Mouse (Mus musculus): Measurements from ENCODE around the gene Myo18b.

The Myo18b gene

GRCm38 (mm10) chr5:112663701-112664100 is 232.5 kb downstream of the Myo18b start:
- DNase-seq, result no peak

- DNase-seq, result no peak
Observed at GRCm38 (mm10) chr5:112660924-112661431, 235.2 kb downstream of the Myo18b start.

GRCm38 (mm10) chr5:112659295-112659694 is 236.9 kb downstream of the Myo18b start:
- no peak for DNase-seq

GRCm38 (mm10) chr5:112656811-112657210 is 239.4 kb downstream of the Myo18b start:
- DNase-seq, result no peak

- DNase-seq, result no peak
Observed at GRCm38 (mm10) chr5:112655986-112656541, 240.1 kb downstream of the Myo18b start.

- no peak for DNase-seq
Observed at GRCm38 (mm10) chr5:112655529-112655928, 240.6 kb downstream of the Myo18b start.

- DNase-seq, result no peak
Observed at GRCm38 (mm10) chr5:112652036-112652435, 244.1 kb downstream of the Myo18b start.

- DNase-seq, result no peak
Observed at GRCm38 (mm10) chr5:112649164-112649702, 246.9 kb downstream of the Myo18b start.

- no peak for DNase-seq
Observed at GRCm38 (mm10) chr5:112646871-112647270, 249.3 kb downstream of the Myo18b start.

GRCm38 (mm10) chr5:112645535-112645934 is 250.6 kb downstream of the Myo18b start:
- no peak for DNase-seq

GRCm38 (mm10) chr5:112643533-112644272 is 252.5 kb downstream of the Myo18b start:
- no peak for DNase-seq

GRCm38 (mm10) chr5:112642731-112643130 is 253.4 kb downstream of the Myo18b start:
- DNase-seq, result no peak

- DNase-seq, result no peak
Observed at GRCm38 (mm10) chr5:112641770-112642169, 254.4 kb downstream of the Myo18b start.

- DNase-seq, result no peak
Observed at GRCm38 (mm10) chr5:112641131-112641530, 255.0 kb downstream of the Myo18b start.

- DNase-seq, result no peak
Observed at GRCm38 (mm10) chr5:112640651-112641050, 255.5 kb downstream of the Myo18b start.
